Mouse (Mus musculus) MEL (cell line): Measurements from ENCODE around the gene Ube2l6. TPM values are rescaled to one million over a fixed set of nuclear protein-coding genes. Genes with fewer than 3 reads are reported as not detected.

Experiments
- DNase-seq: peaks from one replicate; pipeline ENCODE4 v3.0.0; 2011; ENCODE audit warnings: low read depth, low spot score
- H3K27ac ChIP-seq: 2 replicates; pipeline ENCODE4 v1.5.1; 2012; ENCODE audit warnings: low read depth, mild to moderate bottlenecking, control low read depth, low read length, moderate library complexity; ENCODE audit not compliant: control insufficient read depth
- H3K27me3 ChIP-seq, 2 experiments: fragments of 150-350 bp in 1 of 2; sonication (generic) in 1 of 2; 2 replicates each; pipeline ENCODE4 v1.6.1; 2012; ENCODE audit warnings: low read length in 2 of 2, mild to moderate bottlenecking in 2 of 2, improper control_type of control experiment in 1 of 2, moderate library complexity in 1 of 2; ENCODE audit not compliant: insufficient read depth in 2 of 2, control insufficient read depth in 1 of 2
- H3K36me3 ChIP-seq, 2 experiments: 2 replicates each; pipeline ENCODE4 v1.6.1; 2012 to 2014; ENCODE audit warnings: low read length in 2 of 2, improper control_type of control experiment in 1 of 2, inconsistent platforms in 1 of 2, mild to moderate bottlenecking in 1 of 2; ENCODE audit not compliant: insufficient read depth in 2 of 2, control insufficient read depth in 1 of 2
- H3K4me1 ChIP-seq, 2 experiments: fragments of 150-350 bp in 1 of 2; sonication (generic) in 1 of 2; 2 replicates each; pipeline ENCODE4 v1.6.1; 2012; ENCODE audit warnings: low read length in 2 of 2, improper control_type of control experiment in 1 of 2, mild to moderate bottlenecking in 1 of 2; ENCODE audit not compliant: insufficient read depth in 2 of 2, control insufficient read depth in 1 of 2
- H3K4me3 ChIP-seq, 2 experiments: fragments of 150-350 bp in 1 of 2; sonication (generic) in 1 of 2; 2 replicates each; pipeline ENCODE4 v1.5.1; 2012; ENCODE audit warnings: low read depth in 2 of 2, low read length in 2 of 2, mild to moderate bottlenecking in 2 of 2, moderate library complexity in 2 of 2, control low read depth in 1 of 2, improper control_type of control experiment in 1 of 2; ENCODE audit not compliant: control insufficient read depth in 1 of 2, insufficient read depth in 1 of 2
- H3K79me2 ChIP-seq: 2 replicates; pipeline ENCODE4 v1.6.1; 2012; ENCODE audit warnings: mild to moderate bottlenecking, low read length, moderate library complexity; ENCODE audit not compliant: control insufficient read depth, poor library complexity, insufficient read depth
- H3K9ac ChIP-seq: 2 replicates; pipeline ENCODE4 v1.6.1; 2012; ENCODE audit warnings: low read depth, mild to moderate bottlenecking, control low read depth, low read length, moderate library complexity; ENCODE audit not compliant: control insufficient read depth, poor library complexity, severe bottlenecking
- H3K9me3 ChIP-seq: fragments of 150-350 bp; sonication (generic); replicated peaks from 2 replicates; pipeline ENCODE4 v1.6.1; 2012; ENCODE audit warnings: mild to moderate bottlenecking, low read length, improper control_type of control experiment, moderate library complexity; ENCODE audit not compliant: insufficient read depth
- CHD2 ChIP-seq: IDR thresholded peaks from 2 replicates; pipeline ENCODE4 v1.6.1; 2011; ENCODE audit warnings: low read length, improper control_type of control experiment
- CTCF ChIP-seq, 3 experiments: IDR thresholded peaks in 2 of 3; conservative IDR thresholded peaks in 1 of 3; 2 replicates each; pipeline ENCODE4 v1.5.1; 2011 to 2012; ENCODE audit warnings: low read length in 3 of 3, low read depth in 2 of 3, mild to moderate bottlenecking in 2 of 3, improper control_type of control experiment in 1 of 3, inconsistent platforms in 1 of 3, mixed read lengths in 1 of 3, moderate library complexity in 1 of 3; ENCODE audit not compliant: control insufficient read depth in 1 of 3, insufficient read depth in 1 of 3, poor library complexity in 1 of 3, severe bottlenecking in 1 of 3
- ELF1 ChIP-seq: IDR thresholded peaks from 2 replicates; pipeline ENCODE4 v1.6.1; 2014; ENCODE audit warnings: low read depth, mild to moderate bottlenecking, inconsistent platforms, low read length, improper control_type of control experiment, moderate library complexity
- EP300 ChIP-seq, 2 experiments: IDR thresholded peaks; 2 replicates each; pipeline ENCODE4 v1.6.1; 2011; ENCODE audit warnings: improper control_type of control experiment in 2 of 2, low read length in 2 of 2, low read depth in 1 of 2, mild to moderate bottlenecking in 1 of 2
- ETS1 ChIP-seq: IDR thresholded peaks from 2 replicates; pipeline ENCODE4 v1.6.1; 2012; ENCODE audit warnings: low read depth, mild to moderate bottlenecking, inconsistent platforms, low read length, improper control_type of control experiment, moderate library complexity
- GATA1 ChIP-seq: IDR thresholded peaks from 2 replicates; pipeline ENCODE4 v1.6.1; 2011; ENCODE audit warnings: low read depth, low read length, improper control_type of control experiment
- KAT2A ChIP-seq: conservative IDR thresholded peaks from 2 replicates; pipeline ENCODE4 v1.6.1; 2012; ENCODE audit warnings: low read depth, low read length, improper control_type of control experiment, inconsistent platforms
- MAFK ChIP-seq: IDR thresholded peaks from 2 replicates; pipeline ENCODE4 v1.6.1; 2011; ENCODE audit warnings: low read depth, mild to moderate bottlenecking, low read length, improper control_type of control experiment, borderline replicate concordance
- MAX ChIP-seq: IDR thresholded peaks from 2 replicates; pipeline ENCODE4 v1.6.1; 2011; ENCODE audit warnings: low read length, improper control_type of control experiment
- MAZ ChIP-seq: IDR thresholded peaks from 2 replicates; pipeline ENCODE4 v1.6.1; 2012; ENCODE audit warnings: low read depth, mild to moderate bottlenecking, inconsistent platforms, low read length, improper control_type of control experiment
- MEF2A ChIP-seq: IDR thresholded peaks from 2 replicates; pipeline ENCODE4 v1.6.1; 2014; ENCODE audit warnings: low read depth, mild to moderate bottlenecking, inconsistent platforms, low read length, improper control_type of control experiment; ENCODE audit not compliant: poor library complexity, insufficient replicate concordance, severe bottlenecking; ENCODE audit errors: extremely low read depth
- MXI1 ChIP-seq: IDR thresholded peaks from 2 replicates; pipeline ENCODE4 v1.6.1; 2011; ENCODE audit warnings: mild to moderate bottlenecking, low read depth, low read length, improper control_type of control experiment
- MYC ChIP-seq: IDR thresholded peaks from 2 replicates; pipeline ENCODE4 v1.6.1; 2011; ENCODE audit warnings: low read depth, mild to moderate bottlenecking, low read length, improper control_type of control experiment, moderate library complexity
- NELFE ChIP-seq: IDR thresholded peaks from 2 replicates; pipeline ENCODE4 v1.6.1; 2011; ENCODE audit warnings: low read depth, low read length, improper control_type of control experiment
- POLR2A ChIP-seq, 2 experiments: IDR thresholded peaks; 2 replicates each; pipeline ENCODE4 v1.6.1; 2011 to 2012; ENCODE audit warnings: low read length in 2 of 2, mild to moderate bottlenecking in 2 of 2, control low read depth in 1 of 2, improper control_type of control experiment in 1 of 2, low read depth in 1 of 2, moderate library complexity in 1 of 2; ENCODE audit not compliant: control insufficient read depth in 1 of 2, insufficient read depth in 1 of 2, poor library complexity in 1 of 2
- POLR2AphosphoS5 ChIP-seq: IDR thresholded peaks from 2 replicates; pipeline ENCODE4 v1.6.1; 2012; ENCODE audit warnings: low read depth, borderline replicate concordance, mild to moderate bottlenecking, inconsistent platforms, low read length, moderate library complexity, mixed read lengths
- RAD21 ChIP-seq: IDR thresholded peaks from 2 replicates; pipeline ENCODE4 v1.6.1; 2011; ENCODE audit warnings: mild to moderate bottlenecking, low read depth, low read length, improper control_type of control experiment
- SIN3A ChIP-seq: IDR thresholded peaks from 2 replicates; pipeline ENCODE4 v1.6.1; 2012; ENCODE audit warnings: low read length, improper control_type of control experiment, inconsistent platforms
- SMC3 ChIP-seq: IDR thresholded peaks from 2 replicates; pipeline ENCODE4 v1.6.1; 2011; ENCODE audit warnings: low read depth, low read length, improper control_type of control experiment
- TAL1 ChIP-seq: IDR thresholded peaks from 2 replicates; pipeline ENCODE4 v1.6.1; 2012; ENCODE audit warnings: mild to moderate bottlenecking, inconsistent platforms, low read length, moderate library complexity, mixed read lengths
- TCF12 ChIP-seq: IDR thresholded peaks from 2 replicates; pipeline ENCODE4 v1.6.1; 2014; ENCODE audit warnings: low read depth, mild to moderate bottlenecking, inconsistent platforms, low read length, improper control_type of control experiment, moderate library complexity
- UBTF ChIP-seq: IDR thresholded peaks from 2 replicates; pipeline ENCODE4 v1.6.1; 2012; ENCODE audit warnings: low read depth, mild to moderate bottlenecking, inconsistent platforms, low read length, improper control_type of control experiment, moderate library complexity, borderline replicate concordance; ENCODE audit not compliant: insufficient read depth
- USF1 ChIP-seq: IDR thresholded peaks from 2 replicates; pipeline ENCODE4 v1.6.1; 2014; ENCODE audit warnings: low read depth, mild to moderate bottlenecking, inconsistent platforms, low read length, improper control_type of control experiment, moderate library complexity
- ZC3H11A ChIP-seq: IDR thresholded peaks from 2 replicates; pipeline ENCODE4 v1.6.1; 2012; ENCODE audit warnings: low read depth, mild to moderate bottlenecking, inconsistent platforms, low read length, improper control_type of control experiment
- ZNF384 ChIP-seq: IDR thresholded peaks from 2 replicates; pipeline ENCODE4 v1.6.1; 2012; ENCODE audit warnings: low read depth, mild to moderate bottlenecking, inconsistent platforms, low read length, improper control_type of control experiment
- polyA plus RNA-seq, 2 experiments: library from polyadenylated mRNA; stranded (reverse) in 1 of 2; unstranded in 1 of 2; fragments of >175 nt in 1 of 2; fragments of >200 nt in 1 of 2; gene quantifications; 2 replicates each; pipeline versions ENCODE4 v1.2.1 to v1.2.4; 2012; ENCODE audit warnings: low replicate concordance in 2 of 2, low read depth in 1 of 2; ENCODE audit not compliant: insufficient read length in 2 of 2, insufficient read depth in 1 of 2, missing spikeins in 1 of 2
- total RNA-seq: library from RNA; depleted of rRNA; stranded (reverse); fragments of 300-350 nt; gene quantifications from 2 replicates; pipeline ENCODE4 v1.2.3, GENCODE M21; 2012

The Ube2l6 gene
- total and polyA plus RNA-seq, 3 experiments, result 17.5 to 37.0 TPM; not detected in 1

DNA sequence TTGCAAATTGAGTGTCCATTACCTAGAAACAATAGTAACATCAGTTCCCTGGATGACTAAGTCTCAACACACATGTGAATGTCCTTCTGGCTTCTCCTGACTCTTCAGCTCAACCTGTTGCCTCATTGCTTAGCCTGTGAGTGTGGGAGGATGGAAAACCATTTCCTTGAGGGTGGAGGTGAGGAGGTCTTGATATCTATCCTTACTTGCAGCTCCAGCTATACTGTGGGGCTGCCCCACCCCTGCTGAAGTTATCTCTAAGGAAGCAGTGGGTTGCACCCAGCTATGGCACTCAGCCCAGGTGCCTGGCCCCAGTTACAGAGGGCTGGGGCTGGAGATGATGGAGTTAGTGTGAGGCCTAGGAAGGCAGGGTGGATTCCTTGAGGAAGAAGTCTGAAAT lies 43.3 kb downstream of the Ube2l6 start (continued):
- TF ChIP-seq MAFK, result peak; percentile 49; the same call in 1 of the 2 replicates
- TF ChIP-seq UBTF, result no peak
- 0 out of 2 replicates have a peak, but pooled peaks have one; percentile 10 for TF ChIP-seq SMC3
- TF ChIP-seq TAL1, result peak; percentile 92
- peak; percentile 95 to 98 for TF ChIP-seq EP300 (IDR thresholded peaks at IDR 0.05; ENCODE audit: low read depth in 1 of 2, low read length in 2 of 2)
- peak; percentile 54 to 83 for TF ChIP-seq POLR2A (IDR thresholded peaks at IDR 0.05; ENCODE audit: control insufficient read depth in 1 of 2, insufficient read depth in 1 of 2, low read depth in 1 of 2, low read length in 2 of 2, poor library complexity in 1 of 2)
- TF ChIP-seq ELF1, result peak; percentile 46; the same call in 1 of the 2 replicates
- TF ChIP-seq MAX, result peak; percentile 54; the same call in 1 of the 2 replicates
- TF ChIP-seq CTCF (IDR thresholded peaks at IDR 0.05 in 2 of 3, conservative IDR thresholded peaks at IDR 0.05 in 1 of 3; ENCODE audit: control insufficient read depth in 1 of 3, insufficient read depth in 1 of 3, low read depth in 2 of 3, low read length in 3 of 3, poor library complexity in 1 of 3, severe bottlenecking in 1 of 3), result no peak
- peak; percentile 98 for TF ChIP-seq TCF12
- peak; percentile 91 for TF ChIP-seq ETS1
- TF ChIP-seq MAZ, result peak; percentile 98

DNA sequence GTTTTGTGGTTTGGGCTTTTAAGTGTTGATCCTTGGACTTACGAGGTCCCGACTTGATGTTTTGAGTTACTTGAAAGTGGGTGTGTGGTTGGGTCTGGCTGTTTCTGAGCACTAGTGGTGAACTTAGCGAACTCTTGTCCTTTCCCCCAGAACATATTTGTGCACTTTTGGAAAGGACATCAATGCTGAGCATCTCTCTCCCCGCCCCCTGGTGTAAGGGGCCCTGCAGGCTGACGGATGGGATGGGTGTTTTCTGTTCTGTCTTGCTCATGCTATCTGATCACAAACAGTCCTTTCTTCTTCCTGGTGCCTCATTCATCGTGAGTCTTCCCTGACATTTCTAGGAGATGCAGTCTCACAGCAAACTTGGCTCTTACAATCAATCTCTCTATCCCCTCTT lies 45.0 kb downstream of the Ube2l6 start:
- Histone ChIP-seq H3K9ac (peak overlapping the region; percentile 62), H3K9me3 (no peaks in the 10 kb centered on the region), H3K4me1 (peaks cover 26 to 27% of the 10 kb centered on the region in 2 experiments), H3K4me3 (peak overlapping the region in 1 of 2 experiments; percentile 29; a peak in 3 of 4 replicates), H3K27me3 (no peaks in the 10 kb centered on the region), H3K27ac (peak overlapping the region; percentile 62), H3K79me2 (peaks cover 68% of the 10 kb centered on the region), H3K36me3 (peaks cover 6 to 42% of the 10 kb centered on the region in 2 experiments)
- TF ChIP-seq ETS1 (peak; percentile 34; the same call in 1 of the 2 replicates), ZNF384 (no peak), TCF12 (no peak), SIN3A (peak; percentile 48; the same call in 1 of the 2 replicates), MEF2A (no peak), GATA1 (peak; percentile 58), MAZ (no peak), MXI1 (no peak), MYC (no peak), CHD2 (no peak), KAT2A (no peak), EP300 (IDR thresholded peaks at IDR 0.05; ENCODE audit: low read depth in 1 of 2, low read length in 2 of 2) (peak in 1 of 2 experiments; percentile 38; a peak in 2 of 4 replicates), RAD21 (no peak), NELFE (no peak), POLR2AphosphoS5 (no peak), USF1 (no peak), ZC3H11A (no peak)
- DNase-seq, result peak; percentile 57
